8 mouse cellular contexts compared by ENCODE assay signal in the genomic region with DNA sequence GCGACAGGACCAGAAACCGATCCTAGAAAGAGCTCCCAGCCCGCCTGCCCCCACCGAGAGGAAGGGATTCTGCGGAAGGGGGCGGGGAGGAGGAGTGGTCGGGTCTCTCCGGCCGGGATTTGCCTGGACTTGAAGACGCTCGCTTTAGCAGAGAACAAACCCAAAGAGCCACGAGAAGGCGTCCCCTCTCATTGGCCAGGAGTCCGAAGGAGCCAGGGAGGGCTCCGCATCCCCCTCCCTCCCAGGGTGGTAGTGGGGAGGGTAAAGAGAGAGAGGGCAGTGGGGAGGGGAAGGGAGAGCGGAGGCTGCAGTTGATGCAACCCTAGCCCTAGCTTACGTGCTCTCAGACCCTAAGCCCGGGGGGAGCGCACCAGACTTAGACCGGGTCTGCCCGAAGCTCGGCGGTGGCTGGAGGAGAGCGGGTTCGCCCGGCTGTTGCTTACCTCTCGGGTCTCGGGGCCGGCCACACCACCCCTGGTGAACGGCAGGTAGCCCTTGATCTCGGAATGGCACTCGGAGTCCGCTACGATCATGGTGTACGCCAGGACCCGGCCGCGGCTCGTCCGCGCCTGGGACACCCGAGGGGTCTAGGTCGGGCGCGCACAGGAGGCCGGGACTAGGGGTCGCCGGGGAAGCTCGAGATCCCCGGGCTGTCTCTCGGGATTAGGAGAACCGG. TPM values are rescaled to one million over a fixed set of nuclear protein-coding genes. Genes with fewer than 3 reads are reported as not detected.
DNase-seq lines count a peak whose midpoint lies in the region; ATAC-seq lines count a peak whose summit lies in the region.

No protein-coding gene starts in this region.

- peak; percentile 73 for DNase-seq in WW6 (ENCODE audit: low read depth, low spot score)
- DNase-seq in cerebellum, postnatal 14 days = peak; percentile 79 to 81
- peak; percentile 70 to 76 for DNase-seq in frontal cortex, postnatal 10 days (ENCODE audit: low spot score in 2 of 2)
- peak; percentile 54 to 55 for DNase-seq in layer of hippocampus, postnatal 36 days
- DNase-seq in right cerebral cortex, postnatal 10 days (ENCODE audit: low spot score in 2 of 2) = peak; percentile 85 to 90
- no peak for DNase-seq in T-cell, adult 2 months (ENCODE audit: low spot score)

- peaks cover 12% of the 10 kb centered on the region; the same call in 1 of the 2 replicates for H3K4me1 ChIP-seq in hindbrain, embryonic 12.5 days

- peaks cover 6% of the 10 kb centered on the region; the same call in 1 of the 2 replicates for H3K27me3 ChIP-seq in hindbrain, embryonic 12.5 days

- H3K79me2 ChIP-seq in macrophage (ENCODE audit: inconsistent target) = peaks cover 52% of the 10 kb centered on the region

- peak overlapping the region; percentile 73 for H3K9ac ChIP-seq in hindbrain, embryonic 12.5 days

- WGBS in hindbrain, embryonic 12.5 days = under 1% methylated on average over 52 of the region's 52 CpGs
- under 1% methylated on average over 47 of the region's 52 CpGs for WGBS in macrophage (ENCODE audit: missing documents)

- peak overlapping the region; percentile 70 for H3K27ac ChIP-seq in hindbrain, embryonic 12.5 days
- peak overlapping the region; percentile 73 for H3K27ac ChIP-seq in macrophage

- H3K9me3 ChIP-seq in hindbrain, embryonic 12.5 days (replicated peaks) = no peaks in the 10 kb centered on the region

- peak overlapping the region; percentile 78 for H3K4me2 ChIP-seq in hindbrain, embryonic 12.5 days (replicated peaks)

- peak; percentile 77 for ATAC-seq in hindbrain, embryonic 12.5 days (ENCODE audit: low FRiP score)

- no peaks in the 10 kb centered on the region for H3K36me3 ChIP-seq in hindbrain, embryonic 12.5 days
- H3K36me3 ChIP-seq in macrophage (ENCODE audit: inconsistent target) = no peaks in the 10 kb centered on the region

- peak overlapping the region; percentile 69 for H3K4me3 ChIP-seq in hindbrain, embryonic 12.5 days
- H3K4me3 ChIP-seq in macrophage (ENCODE audit: inconsistent target) = peak overlapping the region; percentile 93

RNA-seq across cellular contexts. Expression of a gene that starts 0.5 kb away (rescaled TPM):
- polyA plus RNA-seq in hindbrain, embryonic 12.5 days (2016; fragmentation: Nextera tagmentation; extraction: Ambion mirVana) = 11.1 and 12.1 TPM in 2 replicates
- total RNA-seq in layer of hippocampus, postnatal 36 days (2021) = 10 to 100 TPM; 12.8 to 13.5 TPM
- total RNA-seq in macrophage (2018; cell fraction: chromatin; rRNA removed) = 10 to 100 TPM in 16 of 26 experiments, 1 to 10 TPM in 10; 1.3 to 25.9 (median 11.4) TPM
- 10 to 100 TPM in 23 of 26 experiments, 1 to 10 TPM in 3; 3.5 to 45.1 (median 25.7) TPM for total RNA-seq in macrophage (2018; cell fraction: cytosol; rRNA removed)
- 10 to 100 TPM in 21 of 26 experiments, 1 to 10 TPM in 5; 3.2 to 47.9 (median 22.7) TPM for total RNA-seq in macrophage (2018; cell fraction: nucleus; rRNA removed)
- 12.3 to 18.2 TPM (median 13.4 TPM) in 3 replicates for polyA plus RNA-seq in macrophage (2018)

RNA-seq across cellular contexts. Expression of a gene that starts 23.7 kb away (rescaled TPM):
- 1,136 and 1,234 TPM in 2 replicates for polyA plus RNA-seq in hindbrain, embryonic 12.5 days (2016; fragmentation: Nextera tagmentation; extraction: Ambion mirVana)
- 100 to 1,000 TPM; 415 to 443 TPM for total RNA-seq in layer of hippocampus, postnatal 36 days (2021)
- total RNA-seq in macrophage (2018; cell fraction: chromatin; rRNA removed) = 100 to 1,000 TPM in 2 of 26 experiments, 10 to 100 TPM in 24; 20.4 to 119 (median 53.5) TPM
- total RNA-seq in macrophage (2018; cell fraction: cytosol; rRNA removed) = 100 to 1,000 TPM; 377 to 989 (median 481) TPM
- 100 to 1,000 TPM in 15 of 26 experiments, 10 to 100 TPM in 11; 59.3 to 224 (median 111) TPM for total RNA-seq in macrophage (2018; cell fraction: nucleus; rRNA removed)
- polyA plus RNA-seq in macrophage (2018) = 516 to 719 TPM (median 630 TPM) in 3 replicates

RNA-seq across cellular contexts. Expression of a gene that starts 25.6 kb away (rescaled TPM):
- polyA plus RNA-seq in hindbrain, embryonic 12.5 days (2016; fragmentation: Nextera tagmentation; extraction: Ambion mirVana) = 159 and 164 TPM in 2 replicates
- total RNA-seq in layer of hippocampus, postnatal 36 days (2021) = 10 to 100 TPM; 77.9 to 86.7 TPM
- total RNA-seq in macrophage (2018; cell fraction: chromatin; rRNA removed) = 100 to 1,000 TPM in 2 of 26 experiments, 10 to 100 TPM in 24; 42.8 to 106 (median 71.4) TPM
- total RNA-seq in macrophage (2018; cell fraction: cytosol; rRNA removed) = 100 to 1,000 TPM in 5 of 26 experiments, 10 to 100 TPM in 21; 78.3 to 119 (median 90.3) TPM
- 10 to 100 TPM; 37.0 to 80.7 (median 58.0) TPM for total RNA-seq in macrophage (2018; cell fraction: nucleus; rRNA removed)
- 98.0 to 366 TPM (median 125 TPM) in 3 replicates for polyA plus RNA-seq in macrophage (2018)

RNA-seq across cellular contexts. Expression of a gene that starts 46.0 kb away (rescaled TPM):
- polyA plus RNA-seq in hindbrain, embryonic 12.5 days (2016; fragmentation: Nextera tagmentation; extraction: Ambion mirVana) = 18.9 and 24.5 TPM in 2 replicates
- 10 to 100 TPM in 1 of 2 experiments, 1 to 10 TPM in 1; 8.8 to 10.4 TPM for total RNA-seq in layer of hippocampus, postnatal 36 days (2021)
- 10 to 100 TPM in 4 of 26 experiments, 1 to 10 TPM in 16, under 1 TPM in 3, not detected in 3; 0.50 to 14.0 (median 5.0) TPM for total RNA-seq in macrophage (2018; cell fraction: chromatin; rRNA removed)
- 1 to 10 TPM in 24 of 26 experiments, under 1 TPM in 2; 0.42 to 6.6 (median 4.5) TPM for total RNA-seq in macrophage (2018; cell fraction: cytosol; rRNA removed)
- 10 to 100 TPM in 6 of 26 experiments, 1 to 10 TPM in 18, under 1 TPM in 1, not detected in 1; 0.63 to 13.9 (median 4.1) TPM for total RNA-seq in macrophage (2018; cell fraction: nucleus; rRNA removed)
- 1.9 to 6.5 TPM (median 4.3 TPM) in 3 replicates for polyA plus RNA-seq in macrophage (2018)

RNA-seq across cellular contexts. Expression of a gene that starts 54.1 kb away (rescaled TPM):
- 0.34 and 0.76 TPM in 2 replicates for polyA plus RNA-seq in hindbrain, embryonic 12.5 days (2016; fragmentation: Nextera tagmentation; extraction: Ambion mirVana)
- total RNA-seq in layer of hippocampus, postnatal 36 days (2021) = 1 to 10 TPM; 1.2 TPM
- 100 to 1,000 TPM in 8 of 26 experiments, 10 to 100 TPM in 18; 34.4 to 232 (median 82.6) TPM for total RNA-seq in macrophage (2018; cell fraction: chromatin; rRNA removed)
- total RNA-seq in macrophage (2018; cell fraction: cytosol; rRNA removed) = 100 to 1,000 TPM; 244 to 546 (median 327) TPM
- total RNA-seq in macrophage (2018; cell fraction: nucleus; rRNA removed) = 100 to 1,000 TPM; 101 to 544 (median 322) TPM
- polyA plus RNA-seq in macrophage (2018) = 102 to 269 TPM (median 231 TPM) in 3 replicates
